Mouse (Mus musculus): Measurements from ENCODE around the gene Ublcp1.

Ublcp1 gene

DNA sequence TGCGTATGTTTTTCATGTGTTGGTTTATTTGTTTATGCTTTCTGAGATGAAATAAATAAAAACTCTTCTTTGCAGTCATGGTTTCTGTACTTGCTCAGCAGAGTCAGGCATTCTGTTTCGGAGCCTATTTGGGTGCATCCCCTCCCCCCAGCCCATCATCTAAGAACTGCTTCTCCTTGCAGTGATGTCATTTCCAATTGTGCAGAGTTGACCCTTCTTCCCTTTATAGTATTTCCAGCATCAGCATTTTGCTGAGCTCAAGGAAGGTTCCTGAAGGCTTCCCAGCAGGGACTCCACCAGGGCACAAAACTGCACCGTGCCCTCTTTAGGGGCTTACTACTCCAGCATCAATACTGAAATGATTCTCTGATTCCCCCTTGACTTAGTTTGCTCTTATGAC is 55.7 kb downstream of the Ublcp1 start:
- no peak for DNase-seq

DNA sequence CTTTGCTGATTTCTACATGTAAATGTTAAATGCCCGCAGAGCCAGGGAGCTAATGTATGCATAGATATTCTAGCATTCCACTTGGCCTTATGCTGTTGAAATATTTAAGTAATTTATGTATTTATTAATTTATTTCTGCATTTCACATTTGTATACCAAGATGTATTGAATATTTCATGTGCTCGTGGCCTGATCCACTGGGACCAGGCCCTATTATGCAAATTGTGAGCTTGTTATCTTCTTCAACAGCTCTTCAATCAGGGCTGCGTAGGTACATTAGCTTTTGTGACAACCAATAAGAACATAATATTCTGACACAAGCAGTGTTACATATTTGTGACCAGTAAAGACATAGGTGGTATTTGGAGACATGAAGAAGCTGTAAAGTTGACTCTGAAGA is 56.9 kb downstream of the Ublcp1 start:
- no peak for DNase-seq

DNA sequence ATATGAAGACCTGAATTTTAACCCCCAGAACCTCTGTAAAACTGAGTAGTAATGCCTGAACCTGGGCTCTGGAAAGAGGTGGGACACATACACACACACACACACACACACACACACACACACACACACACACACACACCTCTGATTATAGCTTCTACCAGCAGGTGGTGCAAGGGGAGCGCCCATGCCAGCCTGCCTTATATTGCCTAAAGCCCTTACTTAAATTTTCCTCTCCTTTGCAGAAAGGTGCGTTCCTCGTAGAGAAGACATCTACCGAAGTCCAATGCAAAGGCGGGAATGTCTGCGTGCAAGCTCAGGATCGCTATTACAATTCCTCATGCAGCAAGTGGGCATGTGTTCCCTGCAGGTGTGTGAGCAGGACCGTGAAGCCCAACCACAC is 58.0 kb downstream of the Ublcp1 start:
- no peak for DNase-seq

DNA sequence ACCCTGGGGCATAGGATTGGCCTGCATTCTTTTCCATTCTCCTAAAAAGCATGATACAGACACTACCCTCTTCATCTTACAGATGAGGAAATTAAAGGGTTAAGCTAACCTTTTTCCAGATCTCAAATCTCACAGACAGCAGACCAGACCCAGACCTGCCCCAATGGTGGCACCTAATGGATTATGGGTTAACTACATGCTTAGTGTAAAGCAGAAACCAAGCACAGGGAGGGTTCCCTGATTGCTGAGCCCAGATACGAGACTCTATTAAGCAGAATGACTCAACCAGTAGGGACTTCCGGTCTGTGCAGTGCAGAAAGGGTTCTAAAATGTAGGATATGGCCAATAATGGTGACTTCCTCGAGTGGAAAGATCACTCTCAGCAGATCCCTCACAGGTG is 59.9 kb downstream of the Ublcp1 start:
- no peak for DNase-seq

DNA sequence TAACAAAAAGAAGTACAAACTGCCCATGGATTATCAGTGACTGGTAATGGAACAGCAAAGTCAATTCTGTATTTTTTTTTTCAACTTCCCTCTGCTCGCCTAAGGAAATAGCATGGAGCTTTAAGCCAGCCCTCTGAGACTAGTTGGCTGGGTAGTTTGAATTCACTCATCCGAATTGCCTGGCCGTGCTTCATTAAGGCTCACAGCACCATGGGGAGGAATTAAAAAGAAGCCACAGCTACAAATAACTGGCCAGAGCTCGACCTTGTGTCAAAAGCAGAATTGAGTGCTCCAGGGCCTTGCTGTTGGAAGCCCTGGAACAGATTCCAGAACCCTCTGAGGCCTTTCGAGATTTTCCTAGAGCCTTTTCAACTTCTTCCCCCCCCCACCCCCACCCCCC is 61.7 kb downstream of the Ublcp1 start:
- DNase-seq: no peak

DNA sequence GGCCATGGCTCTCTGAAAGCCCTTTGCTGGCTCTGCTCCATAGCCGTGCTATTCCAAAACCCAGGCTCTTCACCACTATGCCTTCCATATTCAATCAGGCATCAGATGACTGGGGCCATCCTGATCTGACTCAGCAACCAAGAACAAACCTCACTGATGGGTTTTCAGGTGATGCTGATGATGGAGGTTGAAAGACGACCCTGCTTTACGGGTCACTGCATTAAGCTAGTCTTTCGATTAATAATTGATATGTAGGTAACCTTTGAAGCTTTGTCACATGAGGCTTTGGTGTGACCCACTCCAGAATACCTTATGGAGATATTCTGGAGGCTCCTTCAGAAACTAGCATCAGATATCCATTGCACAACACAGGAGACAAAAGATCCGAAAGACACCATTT is 63.8 kb downstream of the Ublcp1 start:
- no peak for DNase-seq

DNA sequence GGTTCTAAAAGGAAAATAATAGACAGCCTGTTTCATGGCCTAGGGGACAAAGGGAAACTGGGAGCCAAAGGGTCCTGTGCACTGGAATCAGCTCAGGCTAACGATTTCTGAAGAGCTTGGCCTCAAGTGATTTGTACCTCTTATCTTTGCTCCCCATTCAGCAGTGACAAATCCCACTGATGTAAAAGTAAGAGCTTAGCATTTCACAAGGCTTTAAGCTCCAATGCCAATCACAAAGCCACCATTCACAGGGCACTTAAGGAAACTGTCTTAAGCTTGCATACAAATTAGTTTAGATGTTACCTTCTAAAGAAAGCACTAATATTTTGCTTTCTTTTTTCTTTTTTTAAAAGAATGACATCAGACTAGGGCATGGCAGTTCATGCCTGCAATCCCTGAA is 64.3 kb downstream of the Ublcp1 start:
- no peak for DNase-seq

DNA sequence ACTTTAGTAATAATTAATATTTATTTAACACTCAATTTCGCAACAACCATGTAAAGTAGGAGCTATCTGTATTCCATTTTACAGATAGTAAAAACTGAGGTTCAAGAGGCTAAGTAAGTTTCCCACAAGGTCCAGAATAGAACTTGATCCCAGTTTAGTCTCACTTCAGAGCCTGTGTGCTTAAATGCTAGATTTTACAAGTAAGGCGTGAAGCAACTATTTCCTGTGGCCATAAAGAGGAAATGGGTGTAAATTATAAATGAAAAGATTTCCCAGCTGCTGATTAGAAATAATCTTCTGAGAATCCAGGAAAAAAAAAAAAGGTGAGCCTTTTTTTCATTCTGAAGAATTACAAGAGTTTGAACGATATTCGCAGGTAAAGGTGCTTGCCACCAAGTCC is 65.2 kb downstream of the Ublcp1 start:
- DNase-seq: no peak
